8 mouse cellular contexts compared by ENCODE assay signal in genomic region chr8:35765499-35766193, GRCm38 (mm10). TPM values are rescaled to one million over a fixed set of nuclear protein-coding genes. Genes with fewer than 3 reads are reported as not detected.
DNase-seq lines count a peak whose midpoint lies in the region; ATAC-seq and TF ChIP-seq lines count a peak whose summit lies in the region.

Gene Gm19410, plus strand, starts transcription at chr8:35765790.

- peak; percentile 10 to 29 for DNase-seq in adrenal gland, adult (ENCODE audit: inconsistent age in 2 of 2, low spot score in 1 of 2)
- no peak for DNase-seq in adrenal gland, adult 8-10 months
- DNase-seq in thymus, postnatal 14 days: peak; percentile 3
- DNase-seq in thymus, adult 18-20 months: no peak
- peak; percentile 37 for DNase-seq in hindbrain, embryonic 10.5 days (ENCODE audit: low spot score)
- peak in 1 of 2 experiments; percentile 44 for DNase-seq in left cerebral cortex, postnatal 14 days (ENCODE audit: low spot score in 2 of 2)
- DNase-seq in midbrain, postnatal 0 days (ENCODE audit: low spot score): no peak

- under 1% methylated on average over 35 of the region's 35 CpGs for WGBS in hindbrain, embryonic 10.5 days
- under 1% methylated on average over 35 of the region's 35 CpGs for WGBS in midbrain, postnatal 0 days

- H3K27ac ChIP-seq in hindbrain, embryonic 10.5 days: peak within 1 kb of the TSS; percentile 57; the same call in 1 of the 2 replicates
- no peak within 1 kb of the TSS for H3K27ac ChIP-seq in midbrain, postnatal 0 days (ENCODE audit: low read depth, low read length)

- TF ChIP-seq CTCF in midbrain, postnatal 0 days (IDR thresholded peaks at IDR 0.05): no peak

- peak within 1 kb of the TSS; percentile 91 for H3K4me2 ChIP-seq in midbrain, postnatal 0 days (ENCODE audit: low read depth, low read length, poor library complexity, severe bottlenecking)

- H3K4me3 ChIP-seq in hindbrain, embryonic 10.5 days: peak within 1 kb of the TSS; percentile 62
- peak within 1 kb of the TSS; percentile 42 for H3K4me3 ChIP-seq in midbrain, postnatal 0 days (ENCODE audit: low read depth, low read length)

- H3K4me1 ChIP-seq in hindbrain, embryonic 10.5 days (replicated peaks): peaks cover 14% of the 10 kb centered on the region
- no peaks in the 10 kb centered on the region for H3K4me1 ChIP-seq in midbrain, postnatal 0 days (ENCODE audit: insufficient read depth, low read length)

- ATAC-seq in midbrain, postnatal 0 days (ENCODE audit: low FRiP score): no peak; the same call in 1 of the 2 replicates
- ATAC-seq in megakaryocyte progenitor cell, adult 5-6 weeks (replicated peaks; ENCODE audit: poor library complexity): no peak

- peaks cover 48% of the 10 kb centered on the region for H3K27me3 ChIP-seq in hindbrain, embryonic 10.5 days (ENCODE audit: insufficient read depth, poor library complexity, severe bottlenecking)
- no peaks in the 10 kb centered on the region for H3K27me3 ChIP-seq in midbrain, postnatal 0 days (ENCODE audit: insufficient read depth, low read length)

- intact Hi-C loops in left cerebral cortex, postnatal 14 days (cut with DNase I): no loop called here

- no peaks in the 10 kb centered on the region for H3K36me3 ChIP-seq in hindbrain, embryonic 10.5 days
- no peaks in the 10 kb centered on the region for H3K36me3 ChIP-seq in midbrain, postnatal 0 days (ENCODE audit: insufficient read depth, low read length)

- no peaks in the 10 kb centered on the region for H3K9me3 ChIP-seq in hindbrain, embryonic 10.5 days
- H3K9me3 ChIP-seq in midbrain, postnatal 0 days (ENCODE audit: low read length): no peaks in the 10 kb centered on the region

- H3K9ac ChIP-seq in midbrain, postnatal 0 days (replicated peaks; ENCODE audit: low read length, poor library complexity, severe bottlenecking): 0 out of 2 replicates have a peak within 1 kb of the TSS, but pooled peaks have one; percentile 40

RNA-seq across cellular contexts. Expression of gene Gm19410, which starts in this region (rescaled TPM):
- not detected for total RNA-seq in adrenal gland, adult 8-10 months (2022)
- 0.06 TPM in 1 of 2 replicates, not detected in the other for polyA plus RNA-seq in hindbrain, embryonic 10.5 days (2016; fragmentation: Nextera tagmentation; extraction: Ambion mirVana)
- total RNA-seq in left cerebral cortex, postnatal 14 days (2021): 10 to 100 TPM; 30.5 to 33.9 TPM
- 0.33 and 0.38 TPM in 2 replicates for total RNA-seq in midbrain, postnatal 0 days (2014; rRNA removed)
- polyA plus RNA-seq in midbrain, postnatal 0 days (2015; fragmentation: Nextera tagmentation; extraction: Ambion mirVana): 0.16 TPM in 2 replicates
- total RNA-seq in megakaryocyte progenitor cell, adult 5-6 weeks (2015): not detected in 2 replicates
- not detected in 2 replicates for total RNA-seq in megakaryocyte progenitor cell, adult 5-6 weeks (2017)

Comparison
In these comparisons a context has a peak if more than half of its experiments do, and no peak if none do; other contexts are left out.
1. RNA of gene Gm19410 (total RNA-seq): 30.5 to 33.9 TPM in left cerebral cortex, postnatal 14 days; 0.33 to 0.38 TPM in midbrain, postnatal 0 days, not detected in adrenal gland, adult 8-10 months and not detected in megakaryocyte progenitor cell, adult 5-6 weeks; every median in the first group is over 10 times any median in the second.
2. DNase-seq: peak in adrenal gland, adult (2 of 2) and thymus, postnatal 14 days (single experiment); none in adrenal gland, adult 8-10 months (single experiment), thymus, adult 18-20 months (0 of 2) and midbrain, postnatal 0 days (single experiment).
3. Peak in DNase-seq, H3K4me3 ChIP-seq and H3K27ac ChIP-seq in hindbrain, embryonic 10.5 days; RNA of the gene not detected or under 1 TPM.